Mouse (Mus musculus) heart, postnatal 0 days (tissue): ENCODE measurements around the gene Slc6a17.

Source experiments
- CTCF ChIP-seq: IDR thresholded peaks from 2 replicates; pipeline ENCODE4 v1.5.1; 2016; ENCODE audit warnings: antibody characterized with exemption, control low read depth, low read depth
- EP300 ChIP-seq: IDR thresholded peaks from 2 replicates; pipeline ENCODE4 v1.6.1; 2016; ENCODE audit warnings: antibody characterized with exemption, low read depth

DNA sequence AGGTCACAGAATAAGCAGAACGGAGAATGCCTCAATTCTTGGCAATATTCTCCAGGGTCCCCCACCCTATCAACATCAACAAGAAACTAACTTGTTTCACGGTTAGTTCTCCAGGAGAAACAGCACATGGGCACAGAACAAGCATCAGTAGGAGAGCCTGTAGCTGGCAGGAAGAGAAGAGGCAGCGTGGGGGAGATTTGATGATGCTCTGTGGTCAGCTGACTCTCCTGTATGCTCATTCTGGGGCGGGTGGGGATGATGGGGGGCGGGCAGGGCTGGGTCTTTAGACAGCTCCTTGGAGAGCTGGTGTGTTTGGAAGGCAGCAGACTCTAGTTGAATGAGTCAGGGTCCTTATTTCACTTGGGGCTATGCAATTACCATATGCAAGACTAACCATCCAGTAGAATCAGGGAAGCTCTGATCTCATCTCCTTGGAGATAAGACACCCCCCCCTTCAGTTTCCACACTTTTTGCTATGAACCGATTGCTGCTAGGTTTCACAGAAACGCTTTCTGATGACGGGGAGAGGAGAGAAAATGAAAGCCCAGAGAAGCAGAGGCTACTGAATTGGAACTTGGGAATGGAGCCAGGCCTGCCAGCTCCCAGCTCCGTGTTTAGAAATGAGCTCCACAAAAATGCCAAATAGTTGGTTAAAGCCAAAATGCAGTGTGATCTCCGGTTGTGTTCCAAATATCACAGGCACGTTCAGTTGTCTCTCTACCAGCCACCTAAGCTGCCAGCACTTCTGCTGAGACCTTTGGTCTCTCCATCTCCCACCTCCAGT is 93.4 kb downstream of the Slc6a17 start:
- TF ChIP-seq CTCF (no peak), EP300 (no peak)
